Mouse (Mus musculus): ENCODE results near the gene Gucd1.

GRCm38 (mm10) chr10:75489522-75489921 lies 28.2 kb downstream of the Gucd1 start:
- TF ChIP-seq CHD2 (IDR thresholded peaks at IDR 0.05; ENCODE audit: low read depth, low read length) (no peak), MAFK (IDR thresholded peaks at IDR 0.05; ENCODE audit: insufficient read depth, low read depth, low read length) (no peak)
